In genomic region chr17:6745503-6745902, GRCm38 (mm10) we compare ENCODE assay signal across 9 mouse cellular contexts. TPM values are rescaled to one million over a fixed set of nuclear protein-coding genes. Genes with fewer than 3 reads are reported as not detected.
DNase-seq lines count a peak whose midpoint lies in the region; ATAC-seq and TF ChIP-seq lines count a peak whose summit lies in the region.
"Had no signal": no experiment of that assay in that cellular context is flagged by ENCODE, and none has a peak within 500 bp of the region (broad histone marks: within the 10 kb centered on the region; RNA-seq: fewer than 3 reads in every experiment).

No protein-coding gene starts in this region.

- no peak for TF ChIP-seq CTCF in hindbrain, postnatal 0 days (IDR thresholded peaks at IDR 0.05; ENCODE audit: low read depth)

- no peaks in the 10 kb centered on the region for H3K27me3 ChIP-seq in heart, embryonic 11.5 days (ENCODE audit: control insufficient read depth, insufficient read depth, low read length)
- no peaks in the 10 kb centered on the region for H3K27me3 ChIP-seq in neural tube, embryonic 11.5 days (ENCODE audit: control insufficient read depth, insufficient read depth, low read length)
- no peaks in the 10 kb centered on the region for H3K27me3 ChIP-seq in hindbrain, postnatal 0 days (ENCODE audit: insufficient read depth, low read length)

- ATAC-seq in heart, embryonic 11.5 days (replicated peaks; ENCODE audit: insufficient number of reproducible peaks, low FRiP score, low TSS enrichment), result no peak
- no peak for ATAC-seq in neural tube, embryonic 11.5 days (ENCODE audit: insufficient read depth, low FRiP score, low TSS enrichment)
- ATAC-seq in hindbrain, postnatal 0 days, result 0 out of 2 replicates have a peak, but pooled peaks have one; percentile 43

- no peaks in the 10 kb centered on the region for H3K9me3 ChIP-seq in heart, embryonic 11.5 days (replicated peaks; ENCODE audit: control insufficient read depth, low read length)
- H3K9me3 ChIP-seq in neural tube, embryonic 11.5 days (ENCODE audit: control insufficient read depth, low read length), result no peaks in the 10 kb centered on the region
- no peaks in the 10 kb centered on the region for H3K9me3 ChIP-seq in hindbrain, postnatal 0 days (ENCODE audit: low read length)

- peaks cover 16% of the 10 kb centered on the region; the same call in 1 of the 2 replicates for H3K36me3 ChIP-seq in heart, embryonic 11.5 days (ENCODE audit: control insufficient read depth, insufficient read depth, low read length)
- no peaks in the 10 kb centered on the region for H3K36me3 ChIP-seq in neural tube, embryonic 11.5 days (ENCODE audit: control insufficient read depth, insufficient read depth, low read length)
- no peaks in the 10 kb centered on the region for H3K36me3 ChIP-seq in hindbrain, postnatal 0 days (ENCODE audit: insufficient read depth, low read length)

- no peak overlapping the region for H3K27ac ChIP-seq in heart, embryonic 11.5 days (ENCODE audit: low read depth, low read length)
- no peak overlapping the region for H3K27ac ChIP-seq in neural tube, embryonic 11.5 days (ENCODE audit: low read depth, low read length)
- H3K27ac ChIP-seq in hindbrain, postnatal 0 days, result peak overlapping the region; percentile 65
- H3K27ac ChIP-seq: liver, embryonic 14.5 days had no signal

- peak; percentile 74 for DNase-seq in heart, adult 11 months
- DNase-seq in neural tube, embryonic 11.5 days (ENCODE audit: low spot score), result peak; percentile 7
- DNase-seq in neural tube, embryonic 10.5 days (ENCODE audit: extremely low spot score, low spot score), result no peak
- peak; percentile 52 for DNase-seq in hindbrain, postnatal 0 days (ENCODE audit: low spot score)
- DNase-seq in thymus, postnatal 14 days, result peak; percentile 64
- no peak for DNase-seq in T-cell, adult 2 months (ENCODE audit: low spot score)
- no peak for DNase-seq in Muller cell, postnatal 12 days (ENCODE audit: inconsistent ontology term)

- peaks cover 59% of the 10 kb centered on the region for H3K4me1 ChIP-seq in heart, embryonic 11.5 days (ENCODE audit: control insufficient read depth, insufficient read depth, low read length)
- peaks cover 22% of the 10 kb centered on the region; the same call in 1 of the 2 replicates for H3K4me1 ChIP-seq in neural tube, embryonic 11.5 days (ENCODE audit: control insufficient read depth, insufficient read depth, low read length)
- H3K4me1 ChIP-seq in hindbrain, postnatal 0 days (ENCODE audit: insufficient read depth, low read length), result peaks cover 30% of the 10 kb centered on the region

- no peak overlapping the region for H3K4me3 ChIP-seq in heart, embryonic 11.5 days (ENCODE audit: low read depth, low read length)
- no peak overlapping the region for H3K4me3 ChIP-seq in neural tube, embryonic 11.5 days (ENCODE audit: low read depth, low read length)
- no peak overlapping the region for H3K4me3 ChIP-seq in hindbrain, postnatal 0 days (ENCODE audit: low read length)

- no peak overlapping the region for H3K9ac ChIP-seq in heart, embryonic 11.5 days (ENCODE audit: low read depth, low read length)
- no peak overlapping the region for H3K9ac ChIP-seq in neural tube, embryonic 11.5 days (ENCODE audit: low read length)
- no peak overlapping the region for H3K9ac ChIP-seq in hindbrain, postnatal 0 days (replicated peaks; ENCODE audit: low read length)
- H3K9ac ChIP-seq: liver, embryonic 14.5 days had no signal

- 89% methylated on average over 5 of the region's 5 CpGs for WGBS in heart, embryonic 11.5 days (ENCODE audit: insufficient replicate concordance)
- WGBS in neural tube, embryonic 11.5 days, result 74% methylated on average over 5 of the region's 5 CpGs
- 12% methylated on average over 5 of the region's 5 CpGs for WGBS in hindbrain, postnatal 0 days

- H3K4me2 ChIP-seq in heart, embryonic 11.5 days, result no peak overlapping the region
- H3K4me2 ChIP-seq in neural tube, embryonic 11.5 days (ENCODE audit: low read depth), result no peak overlapping the region
- H3K4me2 ChIP-seq in hindbrain, postnatal 0 days (ENCODE audit: low read depth, low read length), result peak overlapping the region; percentile 33; the same call in 1 of the 2 replicates

RNA-seq across cellular contexts. Expression of gene Ezr, which starts 37.1 kb away (rescaled TPM):
- 89.2 and 109 TPM in 2 replicates for polyA plus RNA-seq in heart, embryonic 11.5 days (2014; fragmentation: Nextera tagmentation; extraction: Ambion mirVana)
- polyA plus RNA-seq in neural tube, embryonic 11.5 days (2014; fragmentation: Nextera tagmentation; extraction: Ambion mirVana), result 63.4 and 74.3 TPM in 2 replicates
- 44.7 and 52.6 TPM in 2 replicates for total RNA-seq in hindbrain, postnatal 0 days (2014; rRNA removed)
- 62.4 and 72.7 TPM in 2 replicates for polyA plus RNA-seq in hindbrain, postnatal 0 days (2015; fragmentation: Nextera tagmentation; extraction: Ambion mirVana)

Comparison
In these comparisons a context has a peak if more than half of its experiments do, and no peak if none do; other contexts are left out.
1. DNase-seq: peak in heart, adult 11 months (single experiment), neural tube, embryonic 11.5 days (single experiment), hindbrain, postnatal 0 days (single experiment) and thymus, postnatal 14 days (single experiment); none in neural tube, embryonic 10.5 days (single experiment), T-cell, adult 2 months (single experiment) and Muller cell, postnatal 12 days (single experiment).